Mouse (Mus musculus): ENCODE data around the gene Folr1. TPM values are rescaled to one million over a fixed set of nuclear protein-coding genes. Genes with fewer than 3 reads are reported as not detected.
A peak's percentile ranks its signal among the peaks of the same experiment; 100 is the strongest.

Folr1 gene
- polyA plus RNA-seq, 1 experiment, result 0.67 TPM

DNA sequence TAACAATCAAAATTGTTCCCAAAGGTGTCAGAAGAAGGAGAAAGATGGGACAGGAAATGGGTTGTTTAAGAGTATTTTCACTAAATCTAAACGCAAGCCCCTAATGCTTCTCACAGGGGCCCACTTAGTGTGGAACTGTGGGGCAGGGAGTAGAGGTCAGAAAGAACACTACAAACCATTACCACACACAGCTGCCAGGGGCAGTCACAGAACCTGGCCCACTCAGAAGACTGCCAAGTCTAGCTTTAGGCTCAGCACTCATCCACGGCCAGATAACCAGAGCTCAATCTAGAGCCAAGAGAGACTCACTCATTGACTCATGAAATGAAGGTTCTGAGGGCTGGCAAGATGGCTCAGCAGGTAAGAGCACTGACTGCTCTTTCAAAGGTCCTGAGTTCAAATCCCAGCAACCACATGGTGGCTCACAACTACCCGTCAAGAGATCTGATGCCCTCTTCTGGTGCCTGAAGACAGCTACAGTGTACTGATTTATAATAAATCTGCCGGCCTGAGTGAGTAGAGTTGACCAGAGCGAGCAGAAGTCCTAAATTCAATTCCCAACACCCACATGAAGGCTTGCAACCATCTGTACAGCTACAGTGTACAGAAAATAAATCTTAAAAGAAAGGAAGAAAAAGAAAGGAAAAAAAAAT is 35.0 kb downstream of the Folr1 start:
- Histone ChIP-seq H3ac (ENCODE audit: control insufficient read depth, insufficient read length, low read depth) (peak overlapping the region; percentile 4), H3K27me3 (ENCODE audit: control insufficient read depth, insufficient read depth, insufficient read length) (no peaks in the 10 kb centered on the region), H3K36me3 (ENCODE audit: control insufficient read depth, insufficient read depth) (peaks cover 49% of the 10 kb centered on the region), H3K79me3 (ENCODE audit: low read depth) (peaks cover 29% of the 10 kb centered on the region), H3K4me3 (ENCODE audit: insufficient read depth, poor library complexity, severe bottlenecking) (peak overlapping the region; percentile 61), H3K79me2 (ENCODE audit: control insufficient read depth, insufficient read depth) (peaks cover 44% of the 10 kb centered on the region)
- no peak for TF ChIP-seq MAX (IDR thresholded peaks at IDR 0.05)
- no peak for TF ChIP-seq CEBPB (IDR thresholded peaks at IDR 0.05; ENCODE audit: low read depth)
- TF ChIP-seq MYOD1 (IDR thresholded peaks at IDR 0.05; ENCODE audit: control insufficient read depth, insufficient read length, low read depth), result no peak
- TF ChIP-seq USF1 (IDR thresholded peaks at IDR 0.05; ENCODE audit: low read depth), result no peak
- no peak for TF ChIP-seq FOSL1 (IDR thresholded peaks at IDR 0.05; ENCODE audit: insufficient read depth, low read length, poor library complexity, severe bottlenecking)
- no peak for TF ChIP-seq MYOG (IDR thresholded peaks at IDR 0.05; ENCODE audit: control insufficient read depth, extremely low read depth, insufficient read length)

DNA sequence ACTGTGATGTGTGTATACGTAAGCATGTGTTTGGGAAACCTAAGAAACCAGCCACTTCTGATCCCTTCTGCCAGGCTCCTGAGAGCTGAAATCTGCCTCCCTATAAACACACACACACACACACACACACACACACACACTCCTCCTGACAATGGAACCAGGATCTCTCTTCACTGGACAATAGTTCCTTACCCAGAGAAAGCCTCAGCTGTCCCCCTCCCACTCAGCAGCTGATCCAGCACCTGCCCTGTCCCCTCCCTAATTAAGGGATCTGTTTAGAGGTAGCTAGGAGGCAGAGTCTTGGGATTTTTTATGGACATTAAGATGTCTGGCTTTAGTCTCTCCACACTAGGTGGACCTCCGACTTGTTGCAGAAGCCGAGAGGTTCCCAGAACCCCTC is 35.7 kb downstream of the Folr1 start:
- H3K27me3 ChIP-seq (ENCODE audit: control insufficient read depth, insufficient read depth, insufficient read length), result no peaks in the 10 kb centered on the region
- H3K79me3 ChIP-seq (ENCODE audit: low read depth), result peaks cover 29% of the 10 kb centered on the region
- no peak overlapping the region for H3K4me3 ChIP-seq (ENCODE audit: insufficient read depth, poor library complexity, severe bottlenecking)
- TF ChIP-seq FOSL1 (IDR thresholded peaks at IDR 0.05; ENCODE audit: insufficient read depth, low read length, poor library complexity, severe bottlenecking) (no peak), USF1 (IDR thresholded peaks at IDR 0.05; ENCODE audit: low read depth) (no peak), CTCF (IDR thresholded peaks at IDR 0.05; ENCODE audit: control insufficient read depth, insufficient read depth, insufficient read length) (no peak), MYOD1 (IDR thresholded peaks at IDR 0.05; ENCODE audit: control insufficient read depth, insufficient read length, low read depth) (no peak), CEBPB (IDR thresholded peaks at IDR 0.05; ENCODE audit: low read depth) (no peak), MAX (IDR thresholded peaks at IDR 0.05) (no peak), MYOG (IDR thresholded peaks at IDR 0.05; ENCODE audit: control insufficient read depth, extremely low read depth, insufficient read length) (no peak)
- no peak overlapping the region for H3ac ChIP-seq (ENCODE audit: control insufficient read depth, insufficient read length, low read depth)
- H3K36me3 ChIP-seq (ENCODE audit: control insufficient read depth, insufficient read depth), result peaks cover 55% of the 10 kb centered on the region
- peaks cover 44% of the 10 kb centered on the region for H3K79me2 ChIP-seq (ENCODE audit: control insufficient read depth, insufficient read depth)

DNA sequence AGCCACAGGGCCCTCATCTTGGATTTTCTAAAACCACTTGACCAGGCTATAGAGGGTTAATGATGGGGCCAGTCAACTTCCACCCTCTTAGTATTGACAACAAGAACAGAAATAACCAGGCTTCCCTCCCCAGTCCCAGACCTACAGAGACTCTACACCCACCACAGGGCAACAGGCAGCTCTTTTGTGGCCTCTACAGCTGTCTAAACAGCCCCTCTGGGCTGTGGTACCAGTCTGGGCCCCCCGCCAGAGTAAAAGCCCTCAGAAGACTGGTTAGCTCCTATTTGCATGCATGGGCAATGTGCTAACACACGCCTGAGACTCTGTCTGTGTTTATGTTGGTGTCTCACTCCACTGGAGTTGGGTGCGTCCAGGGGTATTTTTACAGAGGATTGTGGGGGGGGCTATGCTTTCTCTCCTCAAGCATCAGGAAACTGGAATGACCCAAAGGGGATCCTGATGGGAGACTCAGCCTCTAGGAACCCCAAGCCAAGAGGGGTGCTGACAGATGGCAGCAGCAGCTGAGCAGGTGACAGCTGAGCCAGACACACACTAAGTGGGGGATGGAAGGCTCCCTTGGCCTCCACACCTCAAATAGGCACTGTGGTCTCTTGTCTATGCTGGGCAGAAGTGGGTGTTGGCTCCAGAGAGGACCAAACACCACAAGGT is 36.5 kb downstream of the Folr1 start:
- H3K4me3 ChIP-seq (ENCODE audit: insufficient read depth, poor library complexity, severe bottlenecking), result no peak overlapping the region
- H3K36me3 ChIP-seq (ENCODE audit: control insufficient read depth, insufficient read depth), result peaks cover 61% of the 10 kb centered on the region
- H3K79me3 ChIP-seq (ENCODE audit: low read depth), result peaks cover 29% of the 10 kb centered on the region
- H3ac ChIP-seq (ENCODE audit: control insufficient read depth, insufficient read length, low read depth), result no peak overlapping the region
- peaks cover 44% of the 10 kb centered on the region for H3K79me2 ChIP-seq (ENCODE audit: control insufficient read depth, insufficient read depth)
- TF ChIP-seq CEBPB (IDR thresholded peaks at IDR 0.05; ENCODE audit: low read depth), result no peak
- no peak for TF ChIP-seq CTCF (IDR thresholded peaks at IDR 0.05; ENCODE audit: control insufficient read depth, insufficient read depth, insufficient read length)
- no peak for TF ChIP-seq MYOG (IDR thresholded peaks at IDR 0.05; ENCODE audit: control insufficient read depth, extremely low read depth, insufficient read length)
- peak; percentile 75 for TF ChIP-seq MYOD1 (IDR thresholded peaks at IDR 0.05; ENCODE audit: control insufficient read depth, insufficient read length, low read depth)
- TF ChIP-seq MAX (IDR thresholded peaks at IDR 0.05), result no peak
- no peak for TF ChIP-seq FOSL1 (IDR thresholded peaks at IDR 0.05; ENCODE audit: insufficient read depth, low read length, poor library complexity, severe bottlenecking)
- H3K27me3 ChIP-seq (ENCODE audit: control insufficient read depth, insufficient read depth, insufficient read length), result no peaks in the 10 kb centered on the region

DNA sequence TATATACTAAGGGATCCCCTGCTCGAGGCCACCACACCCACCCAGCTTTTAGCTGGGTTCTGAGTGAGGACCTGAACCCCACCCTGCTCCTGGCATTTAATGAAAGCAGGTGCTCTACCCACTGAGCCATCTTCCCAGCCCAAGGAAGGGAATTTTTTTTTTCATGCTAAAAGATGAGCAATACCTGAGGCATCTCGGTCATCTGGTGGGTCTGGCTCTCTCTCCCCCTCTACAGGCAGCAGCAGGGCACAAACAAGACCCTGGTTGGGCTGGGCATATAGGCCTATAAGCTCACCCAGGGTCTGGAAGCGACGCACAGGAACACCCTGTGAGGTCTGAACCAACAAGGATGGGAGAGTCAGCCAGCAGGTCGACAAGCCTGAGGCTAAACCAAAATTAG is 37.2 kb downstream of the Folr1 start:
- no peak for TF ChIP-seq USF1 (IDR thresholded peaks at IDR 0.05; ENCODE audit: low read depth)
- no peak for TF ChIP-seq MYOG (IDR thresholded peaks at IDR 0.05; ENCODE audit: control insufficient read depth, extremely low read depth, insufficient read length)
- no peak for TF ChIP-seq CTCF (IDR thresholded peaks at IDR 0.05; ENCODE audit: control insufficient read depth, insufficient read depth, insufficient read length)
- no peak for TF ChIP-seq MYOD1 (IDR thresholded peaks at IDR 0.05; ENCODE audit: control insufficient read depth, insufficient read length, low read depth)
- no peak for TF ChIP-seq FOSL1 (IDR thresholded peaks at IDR 0.05; ENCODE audit: insufficient read depth, low read length, poor library complexity, severe bottlenecking)
- no peak for TF ChIP-seq CEBPB (IDR thresholded peaks at IDR 0.05; ENCODE audit: low read depth)
- no peak for TF ChIP-seq MAX (IDR thresholded peaks at IDR 0.05)
- no peak overlapping the region for H3K4me3 ChIP-seq (ENCODE audit: insufficient read depth, poor library complexity, severe bottlenecking)
- peaks cover 29% of the 10 kb centered on the region for H3K79me3 ChIP-seq (ENCODE audit: low read depth)
- peaks cover 68% of the 10 kb centered on the region for H3K36me3 ChIP-seq (ENCODE audit: control insufficient read depth, insufficient read depth)
- no peak overlapping the region for H3ac ChIP-seq (ENCODE audit: control insufficient read depth, insufficient read length, low read depth)
- H3K27me3 ChIP-seq (ENCODE audit: control insufficient read depth, insufficient read depth, insufficient read length), result no peaks in the 10 kb centered on the region
- H3K79me2 ChIP-seq (ENCODE audit: control insufficient read depth, insufficient read depth), result peaks cover 44% of the 10 kb centered on the region

DNA sequence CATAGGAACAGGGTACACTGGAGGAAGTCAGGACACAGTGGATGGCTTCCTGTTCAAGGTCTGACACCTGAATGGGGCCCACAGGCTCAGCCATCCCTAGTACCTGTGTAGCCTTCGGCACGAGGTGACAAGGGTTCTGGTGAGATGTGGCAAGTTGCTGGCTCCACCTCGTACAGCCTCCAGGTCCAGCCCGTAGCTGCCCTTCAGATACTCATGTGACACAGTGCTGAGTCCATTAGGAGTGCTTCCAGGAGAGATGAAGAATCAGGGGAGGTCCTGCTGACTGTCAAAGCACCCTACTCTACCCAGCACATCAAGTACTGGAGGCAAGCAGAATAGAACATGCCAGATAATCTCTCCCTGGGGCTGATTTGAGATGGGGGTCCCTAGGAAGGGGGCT is 38.2 kb downstream of the Folr1 start:
- Histone ChIP-seq H3K27me3 (ENCODE audit: control insufficient read depth, insufficient read depth, insufficient read length) (no peaks in the 10 kb centered on the region), H3K79me2 (ENCODE audit: control insufficient read depth, insufficient read depth) (peaks cover 43% of the 10 kb centered on the region), H3K36me3 (ENCODE audit: control insufficient read depth, insufficient read depth) (peaks cover 77% of the 10 kb centered on the region), H3K4me3 (ENCODE audit: insufficient read depth, poor library complexity, severe bottlenecking) (no peak overlapping the region), H3ac (ENCODE audit: control insufficient read depth, insufficient read length, low read depth) (no peak overlapping the region), H3K79me3 (ENCODE audit: low read depth) (peaks cover 29% of the 10 kb centered on the region)
- TF ChIP-seq USF1 (IDR thresholded peaks at IDR 0.05; ENCODE audit: low read depth) (no peak), CTCF (IDR thresholded peaks at IDR 0.05; ENCODE audit: control insufficient read depth, insufficient read depth, insufficient read length) (no peak), MYOG (IDR thresholded peaks at IDR 0.05; ENCODE audit: control insufficient read depth, extremely low read depth, insufficient read length) (no peak)
